Mouse (Mus musculus) stomach, adult 2 months (tissue): Measurements from ENCODE around the gene Cdk6. TPM values are rescaled to one million over a fixed set of nuclear protein-coding genes. Genes with fewer than 3 reads are reported as not detected.

ENCODE experiments used
- polyA plus RNA-seq: library from polyadenylated mRNA; depleted of rRNA; stranded (reverse); fragments of >200 nt; gene quantifications from 2 replicates; pipeline ENCODE4 v1.2.3, GENCODE M21; 2012; rRNA removed

Cdk6 gene
- 0.68 and 0.96 TPM in 2 replicates for polyA plus RNA-seq

GRCm38 (mm10) chr5:3341111-3341911 lies at the start of gene Cdk6:
TSS of gene Cdk6 (plus strand) at chr5:3341485.

GRCm38 (mm10) chr5:3543629-3544479 lies 202.6 kb downstream of the Cdk6 start, which contains the start of gene Fam133b:
TSS of gene Fam133b (plus strand) at chr5:3543833.

GRCm38 (mm10) chr5:3571266-3571665 lies 230.0 kb downstream of the Cdk6 start, which contains the start of gene 1700109H08Rik:
TSS of gene 1700109H08Rik (plus strand) at chr5:3571566.

Other genes with a start within 250 kb of the Cdk6 start
- 0.87 and 1.6 TPM in 2 replicates for gene Fam133b, start 202.3 kb downstream of the Cdk6 start, polyA plus RNA-seq
- 0.23 and 0.47 TPM in 2 replicates for gene 1700109H08Rik, start 230.1 kb downstream of the Cdk6 start, polyA plus RNA-seq